Mouse (Mus musculus): ENCODE data around the gene Snrnp35.
"Not testable (repeated sequence)": the region's sequence is repeated elsewhere in the genome, so short reads cannot be mapped to it uniquely, and the experiment has no call there.

The Snrnp35 gene

DNA sequence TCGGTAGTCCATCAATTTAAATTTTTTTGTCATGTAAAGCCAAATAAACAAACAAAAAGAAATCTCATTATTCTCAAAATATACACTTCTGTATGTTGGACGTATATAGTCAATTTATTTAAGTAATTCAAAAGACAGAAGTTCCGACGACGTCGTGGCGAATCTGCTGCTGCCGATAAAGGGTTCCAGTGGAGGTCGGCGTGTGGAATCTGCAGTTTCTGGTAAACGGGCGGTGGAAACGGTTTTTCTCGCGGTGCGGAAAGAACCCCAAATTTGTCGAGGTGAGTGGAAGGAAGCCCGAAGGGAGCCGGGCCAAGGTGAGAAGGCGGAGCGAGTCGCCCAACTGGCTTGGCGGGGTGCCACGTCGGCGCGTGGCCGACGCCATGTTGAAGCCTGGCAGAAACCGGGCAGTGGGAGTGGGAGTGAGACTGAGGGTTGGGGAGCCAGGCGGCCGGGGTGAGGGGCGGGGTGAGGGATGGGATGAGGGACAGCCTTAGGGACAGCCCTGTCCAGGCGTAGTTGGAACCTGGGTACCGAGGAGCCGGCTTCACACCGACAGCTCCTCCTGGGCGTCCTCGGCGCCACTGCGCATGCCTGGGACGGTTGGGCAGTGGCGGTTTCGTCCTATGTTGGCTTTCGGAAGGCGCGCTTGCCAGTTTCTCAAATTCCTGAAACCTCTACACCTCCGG, at the start of gene Snrnp35:
Gene Snrnp35 (plus strand): TSS at position 169 of the 689 bp plus-strand sequence.
- peak; percentile 92 for DNase-seq

DNA sequence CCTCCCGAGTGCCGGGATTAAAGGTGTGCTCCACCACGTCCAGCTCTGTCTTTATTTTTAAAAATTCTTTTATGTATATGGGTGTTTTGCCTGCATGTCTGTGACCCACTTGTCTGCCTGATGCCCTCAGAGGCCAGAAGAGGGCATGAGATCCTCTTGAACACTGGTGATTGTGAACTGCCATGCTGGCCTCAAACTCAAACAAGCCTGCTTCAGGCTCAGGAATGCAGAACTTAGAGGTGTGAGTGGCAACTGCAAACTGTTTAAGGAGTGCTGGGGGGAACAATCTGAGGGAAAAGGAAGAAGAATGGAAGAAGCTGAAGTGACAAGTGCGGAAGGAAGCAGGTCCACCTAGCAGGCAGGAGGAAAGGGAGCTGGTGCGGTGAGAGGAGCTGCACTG, 44.7 kb upstream of the Snrnp35 start:
- DNase-seq = peak; percentile 54

DNA sequence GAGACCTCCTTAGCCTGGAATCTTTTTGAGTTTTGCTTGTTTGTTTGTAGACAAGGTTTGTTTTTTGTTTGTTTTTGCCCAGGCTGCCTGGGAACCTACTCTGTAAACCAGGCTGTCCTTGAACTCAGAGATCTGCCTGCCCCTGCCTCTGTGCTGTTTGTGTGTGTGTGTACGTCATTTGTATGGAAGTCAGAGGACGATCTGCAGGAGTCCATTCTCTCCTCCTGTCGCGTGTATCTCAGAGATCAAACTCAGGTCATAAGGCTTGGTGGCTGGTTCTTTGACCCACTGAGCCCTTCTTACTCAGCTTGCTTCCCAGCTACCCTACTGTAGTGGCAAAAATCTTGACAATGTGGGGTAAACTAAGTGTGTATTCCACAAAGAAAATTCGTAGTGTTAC, 44.2 kb upstream of the Snrnp35 start:
- DNase-seq = no peak

- peak; percentile 93 for DNase-seq
These were observed 43.4 kb upstream of the Snrnp35 start, which contains the start of gene Kmt5a for GRCm38 (mm10) chr5:124439447-124440093. Kmt5a (plus strand) TSS chr5:124439930.

GRCm38 (mm10) chr5:124440094-124440701, 42.7 kb upstream of the Snrnp35 start:
- DNase-seq = peak; percentile 63

- no peak for DNase-seq
These were observed 40.3 kb upstream of the Snrnp35 start for GRCm38 (mm10) chr5:124442628-124443027.

DNA sequence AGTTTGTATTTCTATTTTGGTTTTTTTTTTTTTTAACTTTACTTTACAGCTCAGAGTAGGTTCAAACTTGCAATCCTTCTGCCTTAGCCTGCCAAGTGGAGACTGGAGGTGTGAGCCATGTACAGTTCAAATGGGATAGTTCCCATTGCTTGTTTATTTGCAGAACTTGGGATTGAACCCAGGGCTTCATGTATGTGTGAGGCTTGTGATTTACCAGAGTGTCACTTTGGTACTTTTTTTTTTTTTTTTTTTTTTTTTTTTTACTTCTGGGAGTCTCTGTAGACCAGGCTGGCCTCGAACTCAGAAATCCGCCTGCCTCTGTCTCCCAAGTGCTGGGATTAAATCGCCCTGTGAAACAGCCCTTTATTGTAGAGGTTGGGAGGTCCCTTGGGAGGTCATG, 38.7 kb upstream of the Snrnp35 start:
- DNase-seq = no peak

DNA sequence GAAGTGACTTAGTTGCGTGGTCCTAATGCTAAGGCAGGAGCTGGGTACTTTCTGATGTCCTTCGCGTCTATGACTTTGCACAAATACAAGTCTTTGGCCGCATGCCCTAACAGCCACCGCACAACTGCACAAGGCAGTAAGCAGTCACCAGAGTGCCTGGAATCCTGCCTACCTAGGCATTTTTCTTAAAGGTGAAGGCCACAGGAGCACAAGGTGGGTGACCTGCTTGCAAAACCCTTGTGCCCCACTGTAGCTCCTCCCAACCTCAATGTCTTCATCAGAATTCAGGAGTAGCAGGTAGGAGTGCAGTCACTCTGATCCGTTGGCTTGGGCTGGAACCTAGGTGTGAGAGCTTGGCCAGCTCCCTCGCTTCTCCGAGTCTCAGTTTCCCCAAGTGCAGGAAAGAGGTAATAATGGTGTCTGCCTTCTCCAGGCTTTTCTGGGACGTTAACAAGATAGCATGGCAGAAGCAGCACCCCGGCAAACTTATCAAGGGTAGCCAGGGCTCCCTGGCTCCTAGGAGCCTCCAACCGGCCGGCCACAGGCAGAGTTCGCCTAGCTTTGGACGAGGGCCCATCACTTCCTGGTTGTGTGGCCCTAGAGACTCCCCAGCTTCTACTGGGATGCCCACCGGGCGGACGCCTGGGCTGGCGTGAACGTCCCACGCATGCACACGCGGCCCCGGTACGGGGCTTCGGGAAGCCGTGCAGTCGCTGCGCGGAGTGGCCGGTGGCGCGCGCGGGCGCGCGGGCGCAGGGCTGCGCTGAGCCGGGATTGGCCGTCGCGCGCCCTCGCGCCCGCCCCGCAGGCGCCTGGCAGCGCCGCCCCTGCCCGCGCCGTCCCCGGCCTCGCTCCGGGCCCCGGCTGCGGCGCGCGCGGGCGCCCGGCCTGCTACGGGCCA, 38.0 kb upstream of the Snrnp35 start:
- peak; percentile 77 for DNase-seq

GRCm38 (mm10) chr5:124445621-124446293, 37.2 kb upstream of the Snrnp35 start:
- DNase-seq = peak; percentile 50

DNA sequence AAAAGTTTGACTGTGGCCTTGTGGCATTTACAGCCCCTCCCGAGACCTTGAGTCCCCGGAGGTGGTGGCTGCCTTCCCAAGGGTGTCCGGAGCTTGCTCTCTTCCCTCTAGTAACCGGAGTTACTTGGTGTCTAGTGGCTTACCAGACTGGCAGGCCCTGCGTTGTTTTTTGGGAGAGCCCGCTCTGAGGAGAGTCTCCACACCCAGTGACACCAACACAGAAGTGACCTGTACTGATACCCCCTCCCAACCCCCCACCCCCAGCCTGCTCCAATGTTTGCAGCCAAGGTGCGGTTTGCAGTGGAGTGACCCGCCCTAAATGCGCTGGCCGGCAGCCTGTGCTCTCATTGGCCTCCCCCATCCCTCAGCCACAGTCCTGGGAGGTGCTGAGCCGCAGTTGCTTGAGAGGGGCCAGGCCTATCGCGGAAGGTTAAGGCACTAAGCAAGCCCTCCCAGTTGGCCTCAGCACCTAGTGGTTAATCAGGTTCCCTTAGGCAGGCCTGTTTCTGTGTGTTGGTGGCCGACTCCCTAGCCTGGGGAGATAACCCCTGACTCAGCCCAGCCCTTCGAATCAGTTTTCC, 36.5 kb upstream of the Snrnp35 start:
- DNase-seq = peak; percentile 64

DNA sequence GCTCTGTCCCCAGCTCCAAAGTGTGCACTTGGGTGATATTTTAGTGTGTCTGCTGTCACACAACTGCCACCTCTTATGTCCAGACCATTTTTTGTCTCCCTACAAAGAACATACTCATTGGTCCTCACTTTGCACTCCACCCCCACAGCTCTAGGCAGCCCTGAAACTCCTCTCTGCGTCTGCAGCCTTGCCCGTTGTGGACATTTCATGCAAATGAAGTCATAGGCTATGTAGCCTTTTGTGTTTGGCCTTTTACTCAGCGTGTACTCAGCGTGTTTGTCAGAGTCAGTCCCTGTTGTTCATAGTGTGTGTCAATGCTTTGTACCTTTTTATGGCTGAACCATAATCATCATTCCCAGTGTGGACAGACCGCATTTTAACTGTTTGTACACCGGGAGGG, 33.4 kb upstream of the Snrnp35 start:
- no peak for DNase-seq

- no peak for DNase-seq
These were observed 32.9 kb upstream of the Snrnp35 start for GRCm38 (mm10) chr5:124450051-124450450.

- no peak for DNase-seq
These were observed 32.1 kb upstream of the Snrnp35 start for GRCm38 (mm10) chr5:124450641-124451340.

- no peak for DNase-seq
These were observed 30.3 kb upstream of the Snrnp35 start for GRCm38 (mm10) chr5:124452494-124453228.

DNA sequence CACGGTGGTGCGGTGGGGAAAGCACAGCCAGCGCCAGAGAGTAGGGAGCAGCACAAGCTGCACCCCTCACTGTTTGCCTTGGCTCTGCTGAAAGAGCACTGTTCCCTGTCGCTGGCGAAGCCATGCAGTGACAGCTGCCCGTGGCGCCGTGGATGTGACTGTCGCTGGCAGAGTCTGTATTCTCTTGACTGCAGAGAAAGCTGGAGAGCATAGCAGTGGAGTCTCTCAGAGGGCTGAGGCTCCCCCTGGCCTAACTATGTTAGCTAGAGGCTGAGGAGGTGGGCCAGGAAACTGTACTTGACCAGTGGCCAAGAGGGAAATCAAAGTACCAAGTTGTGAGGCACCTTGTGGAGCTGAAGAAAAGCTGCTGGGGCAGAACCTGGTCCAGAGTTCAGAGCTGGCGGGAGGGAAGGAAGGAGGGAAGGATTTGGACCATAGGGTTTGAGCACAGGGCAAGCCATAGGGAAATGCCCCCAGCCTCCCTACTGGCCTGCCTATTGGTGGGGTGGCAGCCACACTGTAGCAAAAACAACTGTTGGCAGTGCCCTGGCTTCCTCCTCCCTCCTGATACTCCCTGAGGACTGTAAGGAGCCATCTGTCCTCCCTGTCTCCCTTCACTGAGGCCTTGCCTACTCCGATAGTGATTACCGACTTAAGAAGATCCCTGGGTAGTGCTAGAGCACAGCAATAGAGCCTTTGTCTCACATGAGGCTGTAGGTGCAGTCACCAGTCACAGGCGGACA, 29.4 kb upstream of the Snrnp35 start:
- DNase-seq = no peak

DNA sequence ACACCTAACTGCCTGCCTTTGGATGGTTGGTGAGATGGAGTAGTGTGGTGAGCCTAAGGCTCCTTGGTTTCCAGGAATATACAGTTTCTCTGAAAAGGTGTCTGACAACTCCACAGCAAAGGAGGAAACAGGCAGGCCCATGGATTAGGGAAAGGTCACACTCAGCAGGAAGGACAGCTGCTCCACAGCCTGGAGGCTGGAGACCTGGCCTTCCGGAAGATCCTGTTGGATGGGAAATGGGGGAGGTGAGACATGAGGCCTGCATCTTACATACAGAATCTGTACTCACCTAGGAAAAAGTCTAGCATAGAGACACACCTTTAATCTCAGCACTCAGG, 28.9 kb upstream of the Snrnp35 start:
- no peak for DNase-seq

DNA sequence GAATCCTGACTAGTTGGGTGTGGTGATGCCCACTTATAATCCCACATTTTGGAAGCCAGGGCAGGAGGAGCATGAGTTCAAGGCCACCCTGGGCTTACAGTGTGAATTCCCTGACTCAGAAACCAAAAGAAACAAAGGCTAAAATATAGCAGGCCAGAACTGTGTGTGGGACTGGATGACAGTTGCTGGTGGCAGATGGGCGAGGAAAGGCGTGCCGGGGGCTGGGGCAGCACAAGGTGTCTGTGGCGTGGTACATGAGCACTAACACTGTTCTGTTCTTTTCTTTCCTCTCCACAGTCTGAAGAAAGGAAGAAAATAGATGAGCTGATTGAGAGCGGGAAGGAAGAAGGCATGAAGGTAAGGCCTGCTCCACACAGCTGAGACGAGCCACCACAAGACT, 26.2 kb upstream of the Snrnp35 start:
- DNase-seq = no peak

DNA sequence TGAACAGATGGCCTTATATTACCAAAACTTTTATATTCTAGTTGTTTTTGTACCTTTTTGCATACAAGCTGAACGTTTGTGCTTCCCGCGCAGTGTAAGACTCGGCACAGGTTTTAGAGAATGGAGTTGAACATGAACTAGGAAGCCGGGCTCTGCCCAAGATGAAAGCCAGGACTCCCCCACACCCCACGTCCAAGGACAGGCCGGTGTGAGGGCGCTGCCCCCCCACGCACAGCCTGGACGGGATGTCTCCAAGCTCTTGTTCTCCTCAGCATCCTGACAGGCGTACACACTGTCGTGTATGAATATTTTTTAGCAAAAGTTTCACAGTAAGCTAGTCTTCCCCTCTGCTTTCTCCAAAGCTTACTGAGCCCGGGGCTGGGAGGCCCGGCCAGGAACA, 22.0 kb upstream of the Snrnp35 start:
- not testable (repeated sequence) for DNase-seq

GRCm38 (mm10) chr5:124462297-124463025, 20.5 kb upstream of the Snrnp35 start:
- no peak for DNase-seq
